8 mouse cellular contexts compared by ENCODE assay signal in the genomic region with DNA sequence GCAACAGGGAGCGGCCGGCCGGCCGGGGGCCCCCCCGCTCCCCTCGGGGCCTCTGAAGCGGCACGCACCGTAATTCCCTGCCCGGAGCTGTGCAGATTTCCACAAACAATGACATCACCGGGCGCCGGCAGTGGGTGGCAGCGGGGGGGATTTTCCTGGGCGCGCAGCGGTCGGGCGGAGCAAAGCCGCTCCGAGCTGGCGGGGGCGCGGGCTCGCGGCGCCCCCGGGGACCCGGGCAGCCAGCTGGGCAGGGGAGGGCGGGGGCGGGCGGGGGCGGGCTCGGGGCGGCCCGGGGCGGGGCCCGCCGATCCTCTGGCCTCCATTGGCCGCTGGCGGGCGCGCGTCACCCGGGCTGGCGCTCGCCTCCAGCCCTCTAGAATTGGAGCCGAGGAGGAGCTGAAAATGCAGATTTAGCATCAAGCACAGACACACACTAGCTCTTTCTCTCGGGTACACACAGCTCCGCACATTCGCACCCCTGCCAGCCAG. TPM values are rescaled to one million over a fixed set of nuclear protein-coding genes. Genes with fewer than 3 reads are reported as not detected.
DNase-seq lines count a peak whose midpoint lies in the region; ATAC-seq and TF ChIP-seq lines count a peak whose summit lies in the region.

A gene (plus strand): TSS at position 399 of the 489 bp plus-strand sequence.

- peak within 1 kb of the TSS; percentile 11 for H3K4me3 ChIP-seq in C2C12 (ENCODE audit: insufficient read depth, poor library complexity, severe bottlenecking)
- peak within 1 kb of the TSS; percentile 47 for H3K4me3 ChIP-seq in embryonic facial prominence, embryonic 12.5 days
- H3K4me3 ChIP-seq in heart, embryonic 11.5 days (ENCODE audit: low read depth, low read length) = peak within 1 kb of the TSS; percentile 46

- no peak for TF ChIP-seq CTCF in C2C12 (IDR thresholded peaks at IDR 0.05; ENCODE audit: control insufficient read depth, insufficient read depth, insufficient read length)

- peak within 1 kb of the TSS; percentile 30 for H3ac ChIP-seq in C2C12 (ENCODE audit: control insufficient read depth, insufficient read length, low read depth)

- H3K9me3 ChIP-seq in embryonic facial prominence, embryonic 12.5 days = no peaks in the 10 kb centered on the region
- no peaks in the 10 kb centered on the region for H3K9me3 ChIP-seq in heart, embryonic 11.5 days (replicated peaks; ENCODE audit: control insufficient read depth, low read length)

- H3K36me3 ChIP-seq in C2C12 (ENCODE audit: control insufficient read depth, insufficient read depth) = no peaks in the 10 kb centered on the region
- no peaks in the 10 kb centered on the region for H3K36me3 ChIP-seq in embryonic facial prominence, embryonic 12.5 days
- H3K36me3 ChIP-seq in heart, embryonic 11.5 days (ENCODE audit: control insufficient read depth, insufficient read depth, low read length) = no peaks in the 10 kb centered on the region

- H3K9ac ChIP-seq in embryonic facial prominence, embryonic 12.5 days = peak within 1 kb of the TSS; percentile 40
- H3K9ac ChIP-seq in heart, embryonic 11.5 days (ENCODE audit: low read depth, low read length) = no peak within 1 kb of the TSS

- peak; percentile 89 for ATAC-seq in embryonic facial prominence, embryonic 12.5 days (ENCODE audit: insufficient number of reproducible peaks, insufficient read depth, low FRiP score, low TSS enrichment)
- ATAC-seq in heart, embryonic 11.5 days (replicated peaks; ENCODE audit: insufficient number of reproducible peaks, low FRiP score, low TSS enrichment) = peak; percentile 76
- ATAC-seq in megakaryocyte-erythroid progenitor cell, adult 5-6 weeks (replicated peaks; ENCODE audit: low FRiP score, low TSS enrichment, poor library complexity, severe bottlenecking) = no peak

- H3K27ac ChIP-seq in embryonic facial prominence, embryonic 12.5 days = no peak within 1 kb of the TSS
- H3K27ac ChIP-seq in heart, embryonic 11.5 days (ENCODE audit: low read depth, low read length) = no peak within 1 kb of the TSS

- peak; percentile 43 for DNase-seq in adrenal gland, adult 8-10 months
- DNase-seq in layer of hippocampus, postnatal 14 days (ENCODE audit: low spot score in 2 of 2) = peak; percentile 78 to 91
- DNase-seq in lung, postnatal 4 days = peak; percentile 29 to 50
- DNase-seq in right cerebral cortex, postnatal 36 days (ENCODE audit: low spot score in 2 of 2) = peak; percentile 79 to 88

- no peaks in the 10 kb centered on the region for H3K79me2 ChIP-seq in C2C12 (ENCODE audit: control insufficient read depth, insufficient read depth)

- peaks cover 13% of the 10 kb centered on the region for H3K27me3 ChIP-seq in C2C12 (ENCODE audit: control insufficient read depth, insufficient read depth, insufficient read length)
- H3K27me3 ChIP-seq in embryonic facial prominence, embryonic 12.5 days = peaks cover 48% of the 10 kb centered on the region
- H3K27me3 ChIP-seq in heart, embryonic 11.5 days (ENCODE audit: control insufficient read depth, insufficient read depth, low read length) = peaks cover 46% of the 10 kb centered on the region

- under 1% methylated on average over 37 of the region's 51 CpGs for WGBS in embryonic facial prominence, embryonic 12.5 days
- under 1% methylated on average over 38 of the region's 51 CpGs for WGBS in heart, embryonic 11.5 days (ENCODE audit: insufficient replicate concordance)

- H3K4me2 ChIP-seq in embryonic facial prominence, embryonic 12.5 days (replicated peaks) = peak within 1 kb of the TSS; percentile 81
- peak within 1 kb of the TSS; percentile 72 for H3K4me2 ChIP-seq in heart, embryonic 11.5 days

- H3K4me1 ChIP-seq in embryonic facial prominence, embryonic 12.5 days = peaks cover 11% of the 10 kb centered on the region; the same call in 1 of the 2 replicates
- 0 out of 2 replicates have a peak, but pooled peaks cover 5% of the 10 kb centered on the region for H3K4me1 ChIP-seq in heart, embryonic 11.5 days (ENCODE audit: control insufficient read depth, insufficient read depth, low read length)

- no peaks in the 10 kb centered on the region for H3K79me3 ChIP-seq in C2C12 (ENCODE audit: low read depth)

TF ChIP-seq in C2C12, 6 proteins besides CTCF, POLR2A, EP300 and RAD21:
- TF ChIP-seq USF1 (IDR thresholded peaks at IDR 0.05; ENCODE audit: low read depth) (no peak), CEBPB (IDR thresholded peaks at IDR 0.05; ENCODE audit: low read depth) (no peak), MYOD1 (IDR thresholded peaks at IDR 0.05; ENCODE audit: control insufficient read depth, insufficient read length, low read depth) (no peak), MYOG (IDR thresholded peaks at IDR 0.05; ENCODE audit: control insufficient read depth, extremely low read depth, insufficient read length) (no peak), FOSL1 (IDR thresholded peaks at IDR 0.05; ENCODE audit: insufficient read depth, low read length, poor library complexity, severe bottlenecking) (no peak), MAX (IDR thresholded peaks at IDR 0.05) (no peak)

RNA-seq across cellular contexts. Expression of the gene that starts here (rescaled TPM):
- polyA plus RNA-seq in C2C12 (2012; fragmentation: generic; extraction: Trizol) = 0.07 TPM
- total RNA-seq in adrenal gland, adult 8-10 months (2022) = 1 to 10 TPM; 6.0 to 8.2 (median 7.2) TPM
- polyA plus RNA-seq in embryonic facial prominence, embryonic 12.5 days (2016; fragmentation: Nextera tagmentation; extraction: Ambion mirVana) = 1.3 and 1.8 TPM in 2 replicates
- polyA plus RNA-seq in heart, embryonic 11.5 days (2014; fragmentation: Nextera tagmentation; extraction: Ambion mirVana) = 0.07 and 0.09 TPM in 2 replicates
- total RNA-seq in layer of hippocampus, postnatal 14 days (2021) = 100 to 1,000 TPM; 153 to 154 TPM
- not detected in 2 replicates for total RNA-seq in megakaryocyte-erythroid progenitor cell, adult 5-6 weeks (2014; fragmentation: Nextera tagmentation)
- not detected in 2 replicates for total RNA-seq in megakaryocyte-erythroid progenitor cell, adult 5-6 weeks (2017)

Comparison
In these comparisons a context has a peak if more than half of its experiments do, and no peak if none do; other contexts are left out.
1. RNA of the gene that starts here (total RNA-seq): 153 to 154 TPM in layer of hippocampus, postnatal 14 days; 6.0 to 8.2 TPM in adrenal gland, adult 8-10 months and not detected in megakaryocyte-erythroid progenitor cell, adult 5-6 weeks; every median in the first group is over 10 times any median in the second.
2. Peak in ATAC-seq, H3K4me3 ChIP-seq and H3K4me2 ChIP-seq in heart, embryonic 11.5 days; RNA of the gene not detected or under 1 TPM.
3. Peak in every context shown above with its lines, with median percentiles within 50 percentile points of each other: H3K4me3 ChIP-seq and DNase-seq.